Mouse (Mus musculus) stomach, embryonic 16.5 days (tissue): ENCODE results near the gene Btbd9. TPM values are rescaled to one million over a fixed set of nuclear protein-coding genes. Genes with fewer than 3 reads are reported as not detected.

ENCODE experiments used
- ATAC-seq: fragments of 200-750 bp; cut with Nextera tagmentation; 2 replicates; pipeline ENCODE4 v1.8.0; 2017; ENCODE audit warnings: moderate number of reproducible peaks, moderate TSS enrichment; ENCODE audit not compliant: insufficient read depth, low FRiP score
- H3K27ac ChIP-seq: fragments of 300-500 bp; sonication (generic); 2 replicates; pipeline ENCODE4 v1.5.1; 2014; ENCODE audit warnings: low read length
- H3K27me3 ChIP-seq: fragments of 300-500 bp; sonication (generic); 2 replicates; pipeline ENCODE4 v1.6.1; 2014; ENCODE audit warnings: low read length, control low read depth, mixed read lengths; ENCODE audit not compliant: control insufficient read depth, insufficient read depth
- H3K36me3 ChIP-seq: fragments of 300-500 bp; sonication (generic); 2 replicates; pipeline ENCODE4 v1.6.1; 2014; ENCODE audit warnings: low read length; ENCODE audit not compliant: control insufficient read depth, insufficient read depth
- H3K4me1 ChIP-seq: fragments of 300-500 bp; sonication (generic); 2 replicates; pipeline ENCODE4 v1.6.1; 2014; ENCODE audit warnings: low read length, control low read depth, mixed read lengths; ENCODE audit not compliant: control insufficient read depth, insufficient read depth
- H3K4me2 ChIP-seq: fragments of 300-500 bp; sonication (generic); 2 replicates; pipeline ENCODE4 v1.6.1; 2014; ENCODE audit warnings: low read depth, low read length, mixed read lengths
- H3K4me3 ChIP-seq: fragments of 300-500 bp; sonication (generic); replicated peaks from 2 replicates; pipeline ENCODE4 v1.5.1; 2014; ENCODE audit warnings: mild to moderate bottlenecking, low read length
- H3K9ac ChIP-seq: fragments of 300-500 bp; sonication (generic); 2 replicates; pipeline ENCODE4 v1.6.1; 2014; ENCODE audit warnings: low read length
- H3K9me3 ChIP-seq: fragments of 300-500 bp; sonication (generic); replicated peaks from 2 replicates; pipeline ENCODE4 v1.6.1; 2016; ENCODE audit warnings: low read length, control low read depth; ENCODE audit not compliant: control insufficient read depth
- WGBS: fragments of 180-500 bp; shearing (Covaris S2); extraction: QIAGEN DNeasy Blood & Tissue Kit; methylation state at CpG from one replicate; pipeline ENCODE4 v1.1.7; 2014; 5-methylcytosine and 5-hydroxymethylcytosine counted together
- polyA plus RNA-seq: library from polyadenylated mRNA; unstranded; fragments of >200 nt; fragmentation: Nextera tagmentation; extraction: Ambion mirVana; gene quantifications from 2 replicates; pipeline ENCODE4 v1.2.1, GENCODE M21; 2015

Gene Btbd9
- polyA plus RNA-seq, 1 experiment from 2014 or later, result 51.6 TPM

DNA sequence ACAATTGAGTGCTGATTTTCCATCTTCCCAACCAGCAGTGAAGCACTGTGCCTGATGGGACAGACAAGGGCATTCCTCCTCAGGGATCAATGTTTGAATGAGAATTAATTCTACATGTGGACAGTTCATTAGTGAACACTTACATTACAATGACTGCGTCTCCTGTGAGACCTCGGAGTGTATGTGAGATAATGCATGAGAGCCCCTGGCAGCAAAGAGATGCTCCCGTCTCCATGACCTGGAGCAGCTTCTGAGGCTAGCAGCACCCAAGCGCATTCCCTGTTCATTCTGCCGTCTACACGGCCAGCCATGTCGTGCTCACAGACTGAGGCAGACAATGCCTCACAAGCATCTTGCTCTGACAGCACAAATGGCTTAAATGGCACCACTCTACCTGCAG, 85.7 kb downstream of the Btbd9 start:
- Histone ChIP-seq H3K27me3 (no peaks in the 10 kb centered on the region), H3K4me3 (no peak overlapping the region), H3K9ac (no peak overlapping the region), H3K36me3 (no peaks in the 10 kb centered on the region), H3K4me1 (no peaks in the 10 kb centered on the region), H3K4me2 (no peak overlapping the region), H3K27ac (no peak overlapping the region), H3K9me3 (no peaks in the 10 kb centered on the region)
- ATAC-seq, result no peak
- WGBS, result 91% methylated on average over 7 of the region's 7 CpGs

DNA sequence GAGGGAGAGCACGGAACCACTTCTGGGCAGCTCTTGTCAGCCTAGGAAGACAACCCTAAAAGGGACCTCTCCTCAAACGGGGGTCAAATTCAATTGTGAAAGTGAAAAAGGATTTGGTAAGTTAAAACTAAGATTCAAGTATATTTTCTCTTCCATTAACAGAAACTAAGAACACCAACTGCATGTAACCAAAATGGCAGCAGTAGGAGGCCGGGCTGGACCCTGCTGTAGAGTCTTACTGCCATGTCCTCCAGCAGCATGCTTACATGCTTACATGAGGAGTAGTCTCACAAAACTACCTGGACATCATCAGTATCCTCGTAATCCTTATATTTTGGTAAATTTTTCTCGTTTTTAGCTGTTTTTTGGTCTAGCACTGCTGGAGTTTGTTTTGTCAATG, 86.2 kb downstream of the Btbd9 start:
- Histone ChIP-seq H3K9ac (no peak overlapping the region), H3K9me3 (no peaks in the 10 kb centered on the region), H3K27ac (no peak overlapping the region), H3K27me3 (no peaks in the 10 kb centered on the region), H3K4me1 (no peaks in the 10 kb centered on the region), H3K36me3 (no peaks in the 10 kb centered on the region), H3K4me2 (no peak overlapping the region), H3K4me3 (no peak overlapping the region)
- ATAC-seq, result no peak
- WGBS, result 85% methylated on average over 5 of the region's 5 CpGs

DNA sequence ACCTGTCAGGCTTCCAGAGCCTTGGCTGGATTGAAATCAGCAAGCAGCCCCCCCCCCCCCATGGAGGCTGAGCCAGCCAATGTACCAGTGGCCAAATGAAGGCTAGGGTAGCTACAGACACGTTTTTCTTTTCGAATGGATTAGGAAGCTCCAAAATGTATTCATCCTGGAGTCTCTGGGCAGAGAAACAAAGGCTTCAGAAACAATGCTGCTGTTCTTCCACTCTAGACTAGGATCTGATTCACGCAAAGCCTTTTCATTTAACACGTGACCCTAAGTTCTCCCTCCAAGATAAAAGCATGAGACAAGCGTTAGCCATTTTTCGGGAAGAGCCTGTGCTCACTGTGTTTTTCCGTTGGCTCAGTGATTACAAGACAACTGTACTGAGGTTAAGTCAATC, 86.7 kb downstream of the Btbd9 start:
- H3K27ac ChIP-seq, result no peak overlapping the region
- no peaks in the 10 kb centered on the region for H3K9me3 ChIP-seq
- H3K36me3 ChIP-seq, result no peaks in the 10 kb centered on the region
- H3K4me3 ChIP-seq, result no peak overlapping the region
- no peak overlapping the region for H3K4me2 ChIP-seq
- ATAC-seq, result no peak
- WGBS, result 78% methylated on average over 7 of the region's 7 CpGs
- no peaks in the 10 kb centered on the region for H3K4me1 ChIP-seq
- H3K9ac ChIP-seq, result no peak overlapping the region
- H3K27me3 ChIP-seq, result no peaks in the 10 kb centered on the region

DNA sequence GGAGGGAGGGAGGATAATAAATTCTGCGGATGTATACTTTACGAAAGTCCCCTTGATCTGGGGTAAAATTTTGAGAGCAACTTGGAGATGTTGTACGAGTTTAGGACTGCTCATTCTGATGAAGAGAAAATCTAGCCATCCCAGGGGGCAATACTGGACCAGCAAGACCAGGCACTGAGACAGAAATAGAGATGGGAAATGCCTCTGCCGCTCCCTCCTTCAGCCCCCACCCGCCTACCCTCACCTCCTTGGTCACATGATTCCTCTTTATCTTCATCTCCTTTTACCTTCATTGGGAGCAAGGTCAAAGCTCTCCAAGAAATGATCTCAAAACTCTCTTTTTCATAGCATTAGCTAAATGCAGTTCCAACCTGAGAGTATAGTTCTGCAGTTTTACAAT, 88.6 kb downstream of the Btbd9 start:
- no peaks in the 10 kb centered on the region for H3K4me1 ChIP-seq
- H3K9ac ChIP-seq, result no peak overlapping the region
- no peak overlapping the region for H3K27ac ChIP-seq
- no peak for ATAC-seq
- WGBS, result 85% methylated on average over 5 of the region's 5 CpGs
- H3K4me2 ChIP-seq, result no peak overlapping the region
- no peaks in the 10 kb centered on the region for H3K9me3 ChIP-seq
- no peak overlapping the region for H3K4me3 ChIP-seq
- no peaks in the 10 kb centered on the region for H3K36me3 ChIP-seq
- no peaks in the 10 kb centered on the region for H3K27me3 ChIP-seq

DNA sequence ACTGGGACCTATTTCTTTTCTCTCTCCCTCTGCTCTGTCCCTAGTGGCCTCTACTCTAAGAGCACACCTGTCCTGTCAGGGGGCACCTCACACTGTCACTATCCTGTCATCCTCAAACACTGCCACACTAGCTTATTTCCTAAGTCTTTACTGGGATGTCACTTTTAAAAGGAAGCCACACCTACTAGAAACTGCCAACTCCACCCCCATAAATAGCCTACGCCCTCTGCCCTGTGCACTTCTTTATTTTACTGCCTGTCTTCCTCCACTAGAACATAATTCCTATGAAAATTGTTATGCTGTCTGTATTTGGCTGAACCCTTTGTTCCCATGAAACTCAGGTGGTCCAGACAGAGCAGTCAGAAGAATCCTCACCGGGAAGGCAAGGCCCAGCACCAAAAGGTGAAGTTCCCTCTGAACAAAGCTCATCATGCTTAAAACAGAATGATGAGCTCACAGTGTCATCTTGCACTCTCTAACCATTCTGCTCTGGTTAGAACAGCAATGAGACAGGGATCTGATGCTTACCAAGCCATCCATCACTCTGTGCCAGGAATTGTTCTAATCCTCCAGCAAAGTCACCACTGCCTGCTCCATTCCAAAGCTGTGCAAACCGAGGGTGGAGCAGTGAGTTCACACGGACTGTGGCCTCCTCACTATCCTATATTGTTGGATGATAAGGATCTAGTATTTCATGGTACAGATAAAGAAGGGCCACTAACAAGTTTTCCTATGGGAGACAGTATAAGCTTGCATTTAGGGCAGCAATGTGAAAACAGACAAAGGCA, 91.0 kb downstream of the Btbd9 start:
- WGBS, result 72% methylated on average over 4 of the region's 4 CpGs

DNA sequence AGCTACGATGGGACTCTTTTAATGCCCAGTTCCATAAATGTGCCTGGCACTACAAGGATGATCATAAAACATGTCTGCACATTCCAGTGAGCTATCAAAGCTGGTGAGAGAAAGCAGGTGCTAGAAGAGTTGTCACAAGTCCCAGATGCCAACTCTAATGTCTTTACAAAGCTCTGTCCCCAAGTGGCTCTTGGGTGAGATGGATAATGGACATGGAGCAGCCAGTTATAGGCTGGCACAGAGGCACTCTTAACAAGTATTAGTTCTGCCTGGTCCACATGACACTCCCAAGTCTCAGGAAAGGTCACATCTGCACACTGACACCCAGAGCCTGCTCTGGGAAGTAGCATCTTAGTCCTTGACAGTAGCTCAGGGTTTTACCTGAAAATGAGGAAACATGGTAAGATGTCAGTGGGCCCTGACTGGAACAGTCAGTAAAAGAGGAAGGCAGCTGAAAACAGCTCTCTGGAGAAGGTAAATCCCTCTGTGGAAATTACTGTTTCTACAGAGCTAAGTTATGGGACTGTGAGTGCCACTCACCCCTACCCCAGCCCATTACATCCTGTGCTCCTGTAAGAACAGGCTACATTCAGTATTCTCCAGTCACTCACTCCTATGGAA, 91.7 kb downstream of the Btbd9 start:
- no peaks in the 10 kb centered on the region for H3K9me3 ChIP-seq
- no peak overlapping the region for H3K27ac ChIP-seq
- no peaks in the 10 kb centered on the region for H3K4me1 ChIP-seq
- no peak overlapping the region for H3K9ac ChIP-seq
- H3K4me2 ChIP-seq, result no peak overlapping the region
- ATAC-seq, result no peak
- H3K27me3 ChIP-seq, result no peaks in the 10 kb centered on the region
- no peak overlapping the region for H3K4me3 ChIP-seq
- H3K36me3 ChIP-seq, result no peaks in the 10 kb centered on the region
- WGBS, result 84% methylated on average over 1 of the region's 1 CpGs

More for the DNA sequence above, 91.0 kb downstream of the Btbd9 start:
- Histone ChIP-seq H3K9me3 (no peaks in the 10 kb centered on the region), H3K9ac (no peak overlapping the region), H3K27ac (no peak overlapping the region), H3K4me1 (no peaks in the 10 kb centered on the region), H3K27me3 (no peaks in the 10 kb centered on the region), H3K4me3 (no peak overlapping the region), H3K4me2 (no peak overlapping the region), H3K36me3 (no peaks in the 10 kb centered on the region)
- ATAC-seq, result no peak

DNA sequence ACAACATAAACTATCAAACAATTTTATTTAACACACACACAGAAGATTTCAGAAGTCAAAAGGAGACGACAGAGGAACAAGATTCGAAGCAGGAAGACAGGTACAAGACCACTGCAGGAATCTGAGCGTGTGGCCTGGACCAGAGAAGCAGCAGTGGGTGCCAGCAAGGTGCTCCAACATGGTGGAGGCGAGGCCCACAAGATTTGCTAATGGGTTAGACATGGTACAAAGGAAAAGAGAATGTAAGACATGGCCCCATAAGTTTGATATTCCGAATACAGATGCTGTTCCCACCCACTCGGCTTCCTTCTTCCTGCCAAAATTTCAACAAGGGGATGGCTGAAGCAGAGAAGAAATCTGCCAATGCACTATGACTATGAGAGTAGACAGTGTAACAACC, 94.5 kb downstream of the Btbd9 start:
- H3K36me3 ChIP-seq, result no peaks in the 10 kb centered on the region
- H3K9ac ChIP-seq, result no peak overlapping the region
- no peak for ATAC-seq
- no peak overlapping the region for H3K27ac ChIP-seq
- H3K4me3 ChIP-seq, result no peak overlapping the region
- H3K9me3 ChIP-seq, result no peaks in the 10 kb centered on the region
- H3K4me1 ChIP-seq, result no peaks in the 10 kb centered on the region
- no peaks in the 10 kb centered on the region for H3K27me3 ChIP-seq
- WGBS, result 89% methylated on average over 6 of the region's 6 CpGs
- H3K4me2 ChIP-seq, result no peak overlapping the region

DNA sequence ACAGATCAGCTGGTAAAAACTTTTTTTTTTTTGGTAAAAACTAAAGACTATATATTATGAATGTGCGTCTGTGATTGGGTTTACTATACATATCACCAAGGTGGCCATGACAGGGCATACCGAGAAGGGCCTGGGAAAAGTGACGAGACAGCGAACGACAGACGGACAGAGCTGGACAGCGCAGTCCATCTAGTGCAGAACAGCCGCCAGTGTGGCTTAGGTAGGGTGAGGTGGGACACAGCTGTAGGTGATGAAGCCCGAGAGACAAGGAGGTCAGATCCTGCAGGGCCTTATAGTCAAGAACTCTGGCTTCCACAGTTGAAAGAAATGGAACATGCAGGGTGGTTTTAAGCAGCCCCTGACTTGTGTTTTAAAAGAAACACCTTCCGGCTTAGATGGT, 94.9 kb downstream of the Btbd9 start:
- no peaks in the 10 kb centered on the region for H3K9me3 ChIP-seq
- no peak overlapping the region for H3K4me3 ChIP-seq
- no peak for ATAC-seq
- WGBS, result 87% methylated on average over 10 of the region's 10 CpGs
- H3K27ac ChIP-seq, result no peak overlapping the region
- no peaks in the 10 kb centered on the region for H3K4me1 ChIP-seq
- H3K36me3 ChIP-seq, result no peaks in the 10 kb centered on the region
- no peak overlapping the region for H3K4me2 ChIP-seq
- no peak overlapping the region for H3K9ac ChIP-seq
- H3K27me3 ChIP-seq, result no peaks in the 10 kb centered on the region

DNA sequence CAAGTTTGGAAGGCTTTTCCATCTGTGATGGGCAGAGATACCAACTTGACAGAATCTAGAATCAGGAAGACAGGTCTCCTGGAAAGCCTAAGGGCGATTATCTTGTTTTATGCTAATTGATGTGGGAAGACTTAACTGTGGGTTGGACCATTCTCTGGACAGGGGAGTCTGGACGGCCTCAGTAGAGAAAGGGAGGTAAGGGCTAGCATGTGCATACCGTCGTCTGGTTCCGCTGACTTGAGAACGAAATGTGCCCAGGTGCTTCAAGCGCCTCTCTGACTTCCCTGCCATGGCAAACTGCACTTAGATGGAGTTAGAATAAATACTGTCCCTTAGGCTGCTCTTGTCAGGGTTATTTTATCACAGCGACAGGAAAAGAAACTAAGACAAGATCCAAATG, 95.9 kb downstream of the Btbd9 start:
- H3K9ac ChIP-seq, result no peak overlapping the region
- H3K27me3 ChIP-seq, result no peaks in the 10 kb centered on the region
- no peak for ATAC-seq
- no peaks in the 10 kb centered on the region for H3K9me3 ChIP-seq
- no peak overlapping the region for H3K4me2 ChIP-seq
- no peak overlapping the region for H3K27ac ChIP-seq
- no peak overlapping the region for H3K4me3 ChIP-seq
- H3K36me3 ChIP-seq, result no peaks in the 10 kb centered on the region
- no peaks in the 10 kb centered on the region for H3K4me1 ChIP-seq
- 85% methylated on average over 8 of the region's 8 CpGs for WGBS
